Mouse (Mus musculus): Measurements from ENCODE around the gene Slc18a2. TPM values are rescaled to one million over a fixed set of nuclear protein-coding genes. Genes with fewer than 3 reads are reported as not detected.

Slc18a2 gene
- polyA plus RNA-seq, 1 experiment: 0.54 TPM

- 97% methylated on average over 14 of the region's 14 CpGs for WGBS
- TF ChIP-seq POLR2A (IDR thresholded peaks at IDR 0.05; ENCODE audit: borderline replicate concordance, extremely low read depth, low read depth, low read length) (no peak), CTCF (IDR thresholded peaks at IDR 0.05; ENCODE audit: insufficient read depth, low read length) (no peak)
- no peak for DNase-seq
- H3K4me3 ChIP-seq (replicated peaks; ENCODE audit: extremely low read depth, low read depth, low read length): no peak within 1 kb of the TSS
- H3K4me1 ChIP-seq (ENCODE audit: control insufficient read depth, insufficient read depth, low read length): no peaks in the 10 kb centered on the region; the same call in 1 of the 2 replicates
These were observed 61.3 kb downstream of the Slc18a2 start, which contains the start of gene Rps12-ps3 for GRCm38 (mm10) chr19:59321990-59322389. Gene Rps12-ps3 (plus strand): TSS chr19:59322290.

GRCm38 (mm10) chr19:59330816-59331225, 70.1 kb downstream of the Slc18a2 start:
- no peak for DNase-seq
- H3K4me1 ChIP-seq (ENCODE audit: control insufficient read depth, insufficient read depth, low read length): no peaks in the 10 kb centered on the region
- TF ChIP-seq CTCF (IDR thresholded peaks at IDR 0.05; ENCODE audit: insufficient read depth, low read length) (no peak), POLR2A (IDR thresholded peaks at IDR 0.05; ENCODE audit: borderline replicate concordance, extremely low read depth, low read depth, low read length) (no peak)
- no peak overlapping the region for H3K4me3 ChIP-seq (replicated peaks; ENCODE audit: extremely low read depth, low read depth, low read length)

GRCm38 (mm10) chr19:59336655-59337054, 76.0 kb downstream of the Slc18a2 start:
- H3K4me3 ChIP-seq (replicated peaks; ENCODE audit: extremely low read depth, low read depth, low read length): no peak overlapping the region
- H3K4me1 ChIP-seq (ENCODE audit: control insufficient read depth, insufficient read depth, low read length): peaks cover 6% of the 10 kb centered on the region
- TF ChIP-seq POLR2A (IDR thresholded peaks at IDR 0.05; ENCODE audit: borderline replicate concordance, extremely low read depth, low read depth, low read length) (no peak), CTCF (IDR thresholded peaks at IDR 0.05; ENCODE audit: insufficient read depth, low read length) (no peak)
- 100% methylated on average over 1 of the region's 1 CpGs for WGBS
- DNase-seq: no peak

GRCm38 (mm10) chr19:59337872-59338681, 77.4 kb downstream of the Slc18a2 start:
- no peak for TF ChIP-seq POLR2A (IDR thresholded peaks at IDR 0.05; ENCODE audit: borderline replicate concordance, extremely low read depth, low read depth, low read length)
- Histone ChIP-seq H3K4me1 (ENCODE audit: control insufficient read depth, insufficient read depth, low read length) (peaks cover 6% of the 10 kb centered on the region), H3K4me3 (replicated peaks; ENCODE audit: extremely low read depth, low read depth, low read length) (no peak overlapping the region)
- WGBS: 69% methylated on average over 3 of the region's 3 CpGs
- no peak for DNase-seq

- no peak for DNase-seq
- 67% methylated on average over 3 of the region's 3 CpGs for WGBS
- peaks cover 6% of the 10 kb centered on the region for H3K4me1 ChIP-seq (ENCODE audit: control insufficient read depth, insufficient read depth, low read length)
- no peak overlapping the region for H3K4me3 ChIP-seq (replicated peaks; ENCODE audit: extremely low read depth, low read depth, low read length)
- TF ChIP-seq POLR2A (IDR thresholded peaks at IDR 0.05; ENCODE audit: borderline replicate concordance, extremely low read depth, low read depth, low read length): no peak
- no peak for TF ChIP-seq CTCF (IDR thresholded peaks at IDR 0.05; ENCODE audit: insufficient read depth, low read length)
These were observed 79.2 kb downstream of the Slc18a2 start for GRCm38 (mm10) chr19:59339908-59340307.

- no peak for DNase-seq
- Histone ChIP-seq H3K4me1 (ENCODE audit: control insufficient read depth, insufficient read depth, low read length) (peaks cover 2% of the 10 kb centered on the region; the same call in 1 of the 2 replicates), H3K4me3 (replicated peaks; ENCODE audit: extremely low read depth, low read depth, low read length) (no peak overlapping the region)
- 44% methylated on average over 2 of the region's 2 CpGs for WGBS
- TF ChIP-seq CTCF (IDR thresholded peaks at IDR 0.05; ENCODE audit: insufficient read depth, low read length) (no peak), POLR2A (IDR thresholded peaks at IDR 0.05; ENCODE audit: borderline replicate concordance, extremely low read depth, low read depth, low read length) (no peak)
These were observed 82.3 kb downstream of the Slc18a2 start for GRCm38 (mm10) chr19:59342964-59343363.

GRCm38 (mm10) chr19:59344304-59344711, 83.6 kb downstream of the Slc18a2 start:
- H3K4me3 ChIP-seq (replicated peaks; ENCODE audit: extremely low read depth, low read depth, low read length): peak overlapping the region; percentile 90
- WGBS: 2% methylated on average over 14 of the region's 14 CpGs
- no peak for TF ChIP-seq POLR2A (IDR thresholded peaks at IDR 0.05; ENCODE audit: borderline replicate concordance, extremely low read depth, low read depth, low read length)
- TF ChIP-seq CTCF (IDR thresholded peaks at IDR 0.05; ENCODE audit: insufficient read depth, low read length): no peak
- DNase-seq: peak; percentile 54
- H3K4me1 ChIP-seq (ENCODE audit: control insufficient read depth, insufficient read depth, low read length): no peaks in the 10 kb centered on the region; the same call in 1 of the 2 replicates

- Histone ChIP-seq H3K4me3 (replicated peaks; ENCODE audit: extremely low read depth, low read depth, low read length) (peak overlapping the region; percentile 90), H3K4me1 (ENCODE audit: control insufficient read depth, insufficient read depth, low read length) (no peaks in the 10 kb centered on the region; the same call in 1 of the 2 replicates)
- DNase-seq: peak; percentile 64
- under 1% methylated on average over 64 of the region's 70 CpGs for WGBS
- TF ChIP-seq CTCF (IDR thresholded peaks at IDR 0.05; ENCODE audit: insufficient read depth, low read length): no peak
- no peak for TF ChIP-seq POLR2A (IDR thresholded peaks at IDR 0.05; ENCODE audit: borderline replicate concordance, extremely low read depth, low read depth, low read length)
These were observed 84.5 kb downstream of the Slc18a2 start for GRCm38 (mm10) chr19:59345081-59345657.

Other genes with a start within 250 kb of the Slc18a2 start
- 3.4 and 6.4 TPM in 2 replicates for gene Shtn1, start 184.8 kb upstream of the Slc18a2 start, polyA plus RNA-seq (2012; rRNA removed)
- gene Vax1, start 90.8 kb upstream of the Slc18a2 start, polyA plus RNA-seq (2012; rRNA removed): not detected in 2 replicates
- gene Kcnk18, start 41.7 kb upstream of the Slc18a2 start, polyA plus RNA-seq (2012; rRNA removed): not detected in 2 replicates
- gene Rps12-ps3, start 61.4 kb downstream of the Slc18a2 start, polyA plus RNA-seq (2012; rRNA removed): 1,993 and 2,492 TPM in 2 replicates
- 10.0 and 12.3 TPM in 2 replicates for gene Pdzd8, start 84.9 kb downstream of the Slc18a2 start, polyA plus RNA-seq (2012; rRNA removed)
- gene Emx2, start 197.5 kb downstream of the Slc18a2 start, polyA plus RNA-seq (2012; rRNA removed): not detected in 2 replicates